Mouse (Mus musculus): Measurements from ENCODE around the gene Sfxn3. TPM values are rescaled to one million over a fixed set of nuclear protein-coding genes. Genes with fewer than 3 reads are reported as not detected.

Gene Sfxn3
- polyA plus RNA-seq, 1 experiment from 2014 or later: 76.8 TPM

DNA sequence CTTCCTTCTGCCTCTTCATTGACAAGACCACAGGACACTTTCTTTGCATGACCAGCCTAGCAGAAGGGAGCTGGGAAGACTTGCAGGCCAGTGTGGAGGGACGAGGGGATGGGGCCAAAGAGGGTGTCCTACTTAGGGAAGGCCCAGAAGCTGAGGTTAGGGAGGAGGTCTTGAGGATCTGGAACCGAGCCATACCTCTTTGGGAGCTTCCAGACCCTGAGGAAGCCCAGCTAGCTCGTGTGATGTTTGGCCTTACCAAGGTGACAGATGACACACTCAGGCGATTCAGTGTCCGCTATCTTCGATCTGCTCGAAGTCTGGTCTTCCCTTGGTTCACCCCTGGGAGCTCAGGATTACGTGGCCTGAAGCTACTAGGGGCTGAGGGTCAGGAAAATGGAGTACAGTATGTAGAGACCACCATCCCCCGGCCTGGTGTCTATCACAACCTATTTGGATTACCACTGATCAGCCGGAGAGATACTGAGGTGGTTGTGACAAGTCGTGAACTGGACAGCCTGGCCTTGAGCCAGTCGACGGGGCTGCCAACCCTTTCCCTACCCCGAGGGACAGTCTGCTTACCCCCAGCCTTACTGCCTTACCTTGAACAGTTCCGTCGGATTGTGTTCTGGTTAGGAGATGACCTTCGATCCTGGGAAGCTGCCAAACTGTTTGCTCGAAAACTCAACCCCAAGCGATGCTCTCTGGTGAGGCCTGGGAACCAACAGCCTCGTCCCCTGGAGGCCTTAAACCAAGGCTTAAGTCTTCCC, 39.7 kb upstream of the Sfxn3 start:
- H3K4me1 ChIP-seq (ENCODE audit: control insufficient read depth, insufficient read depth, low read depth, low read length): peaks cover 20% of the 10 kb centered on the region
- H3K27ac ChIP-seq (ENCODE audit: low read depth, low read length): no peak overlapping the region; the same call in 1 of the 2 replicates
- no peak for ATAC-seq
- WGBS: 94% methylated on average over 20 of the region's 20 CpGs
- H3K9me3 ChIP-seq (ENCODE audit: control insufficient read depth, low read length): no peaks in the 10 kb centered on the region
- no peak overlapping the region for H3K4me3 ChIP-seq (ENCODE audit: low read length)
- H3K27me3 ChIP-seq (replicated peaks; ENCODE audit: control insufficient read depth, insufficient read depth, low read length): no peaks in the 10 kb centered on the region
- H3K9ac ChIP-seq (ENCODE audit: low read depth, low read length): peak overlapping the region; percentile 86; the same call in 1 of the 2 replicates
- H3K4me2 ChIP-seq (ENCODE audit: low read length): peak overlapping the region; percentile 85
- peaks cover 20% of the 10 kb centered on the region for H3K36me3 ChIP-seq (ENCODE audit: control insufficient read depth, insufficient read depth, low read length)

DNA sequence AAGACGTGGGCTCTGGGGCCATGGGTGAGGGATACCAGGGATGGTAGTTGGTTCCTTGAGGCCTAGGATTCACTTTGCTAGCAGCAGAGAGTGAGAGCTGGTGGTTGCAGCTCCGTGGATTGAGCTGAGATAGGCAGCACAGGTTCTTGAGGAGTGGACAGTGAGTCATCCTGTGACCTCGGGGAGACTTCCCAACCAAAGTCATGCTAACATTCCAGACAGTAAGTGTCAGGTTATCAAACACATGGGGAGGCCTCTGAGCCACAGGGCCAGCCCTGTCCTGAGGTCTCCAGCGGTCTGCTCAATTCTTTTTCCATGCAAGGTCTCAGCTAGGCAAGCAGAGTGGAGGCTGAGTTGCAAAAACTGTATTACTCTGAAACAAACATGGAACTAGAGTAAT, 36.7 kb upstream of the Sfxn3 start:
- Histone ChIP-seq H3K9ac (ENCODE audit: low read depth, low read length) (no peak overlapping the region), H3K27ac (ENCODE audit: low read depth, low read length) (no peak overlapping the region), H3K4me3 (ENCODE audit: low read length) (no peak overlapping the region), H3K4me1 (ENCODE audit: control insufficient read depth, insufficient read depth, low read depth, low read length) (peaks cover 22% of the 10 kb centered on the region), H3K9me3 (ENCODE audit: control insufficient read depth, low read length) (no peaks in the 10 kb centered on the region), H3K36me3 (ENCODE audit: control insufficient read depth, insufficient read depth, low read length) (peaks cover 18% of the 10 kb centered on the region), H3K4me2 (ENCODE audit: low read length) (no peak overlapping the region), H3K27me3 (replicated peaks; ENCODE audit: control insufficient read depth, insufficient read depth, low read length) (no peaks in the 10 kb centered on the region)
- no peak for ATAC-seq
- 92% methylated on average over 4 of the region's 4 CpGs for WGBS

DNA sequence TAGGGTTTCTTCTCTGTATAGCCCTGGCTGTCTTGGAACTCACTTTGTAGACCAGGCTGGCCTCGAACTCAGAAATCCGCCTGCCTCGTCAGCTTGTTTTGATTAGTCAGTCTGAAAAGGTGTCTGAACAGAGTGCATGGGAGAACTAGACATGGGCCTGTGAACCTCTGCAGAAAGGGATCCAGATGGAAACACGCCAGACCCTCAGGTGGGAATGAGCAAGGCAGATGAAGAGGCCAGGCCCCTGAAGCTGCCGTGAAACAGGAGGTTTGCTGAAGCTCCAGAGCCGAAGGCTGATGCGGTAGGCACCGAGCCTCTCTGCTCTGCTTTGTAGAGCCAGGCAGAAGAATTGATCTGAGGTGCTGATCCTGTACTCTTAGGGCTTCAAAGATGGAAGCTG, 35.1 kb upstream of the Sfxn3 start:
- peaks cover 31% of the 10 kb centered on the region for H3K4me1 ChIP-seq (ENCODE audit: control insufficient read depth, insufficient read depth, low read depth, low read length)
- 85% methylated on average over 8 of the region's 8 CpGs for WGBS
- no peak overlapping the region for H3K4me3 ChIP-seq (ENCODE audit: low read length)
- no peak for ATAC-seq
- H3K36me3 ChIP-seq (ENCODE audit: control insufficient read depth, insufficient read depth, low read length): peaks cover 18% of the 10 kb centered on the region
- H3K4me2 ChIP-seq (ENCODE audit: low read length): no peak overlapping the region
- H3K9me3 ChIP-seq (ENCODE audit: control insufficient read depth, low read length): no peaks in the 10 kb centered on the region
- H3K27ac ChIP-seq (ENCODE audit: low read depth, low read length): peak overlapping the region; percentile 26; the same call in 1 of the 2 replicates
- no peak overlapping the region for H3K9ac ChIP-seq (ENCODE audit: low read depth, low read length)
- no peaks in the 10 kb centered on the region for H3K27me3 ChIP-seq (replicated peaks; ENCODE audit: control insufficient read depth, insufficient read depth, low read length)

DNA sequence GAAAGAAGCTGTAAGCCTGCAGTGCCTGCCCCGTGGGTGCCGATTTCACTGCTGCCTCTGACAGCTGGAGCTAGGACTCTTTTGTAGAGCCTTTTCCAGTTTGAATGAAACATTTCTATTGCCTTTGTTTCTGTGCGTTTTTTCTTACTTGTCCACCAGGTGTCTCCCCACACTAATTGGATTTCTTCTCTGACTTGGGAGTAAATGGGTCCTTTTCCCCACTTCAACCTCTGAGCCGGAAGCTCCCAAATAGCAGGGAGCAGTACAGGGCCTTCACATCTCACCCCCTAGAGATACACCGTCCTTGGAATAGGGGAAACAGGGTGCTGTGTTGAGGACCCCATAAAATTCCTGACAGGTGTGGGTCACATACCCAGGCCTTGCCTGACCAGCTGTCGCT, 34.7 kb upstream of the Sfxn3 start:
- ATAC-seq: no peak
- Histone ChIP-seq H3K27me3 (replicated peaks; ENCODE audit: control insufficient read depth, insufficient read depth, low read length) (no peaks in the 10 kb centered on the region), H3K4me1 (ENCODE audit: control insufficient read depth, insufficient read depth, low read depth, low read length) (peaks cover 30% of the 10 kb centered on the region), H3K4me3 (ENCODE audit: low read length) (no peak overlapping the region), H3K4me2 (ENCODE audit: low read length) (no peak overlapping the region), H3K36me3 (ENCODE audit: control insufficient read depth, insufficient read depth, low read length) (peaks cover 18% of the 10 kb centered on the region), H3K9ac (ENCODE audit: low read depth, low read length) (no peak overlapping the region), H3K27ac (ENCODE audit: low read depth, low read length) (peak overlapping the region; percentile 26; the same call in 1 of the 2 replicates), H3K9me3 (ENCODE audit: control insufficient read depth, low read length) (no peaks in the 10 kb centered on the region)
- WGBS: 42% methylated on average over 6 of the region's 6 CpGs

DNA sequence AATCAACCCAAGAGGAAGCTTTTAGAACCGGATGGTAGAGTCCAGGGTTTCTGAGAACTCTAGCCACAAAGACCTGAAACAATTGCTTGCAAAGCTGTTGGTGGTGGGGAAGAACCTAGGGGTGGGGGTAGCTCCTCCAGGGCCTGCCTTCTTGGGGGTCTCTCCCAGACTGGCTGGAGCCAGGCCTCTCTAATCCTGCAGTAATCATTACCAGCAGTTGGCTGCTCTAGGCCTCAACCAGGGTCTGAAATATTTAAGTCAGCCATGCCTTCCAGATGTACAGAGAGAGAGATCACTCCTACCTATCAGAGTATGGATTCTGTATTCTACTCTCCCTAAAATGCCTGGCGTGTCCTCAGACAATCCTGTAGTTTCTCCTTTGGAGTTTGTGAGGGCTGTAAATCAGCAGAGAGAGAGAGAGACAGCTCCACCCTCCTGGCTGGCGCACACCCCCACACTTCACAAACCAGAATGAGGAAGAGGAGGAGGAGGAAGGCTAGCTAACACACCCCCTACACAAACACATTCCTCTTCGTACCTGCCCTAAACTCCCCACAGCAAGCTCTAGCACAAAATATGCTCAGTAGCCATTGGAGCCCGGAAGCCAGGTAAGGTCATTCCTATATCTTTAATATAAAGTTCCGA, 33.6 kb upstream of the Sfxn3 start:
- Histone ChIP-seq H3K9ac (ENCODE audit: low read depth, low read length) (no peak overlapping the region), H3K4me2 (ENCODE audit: low read length) (no peak overlapping the region), H3K4me1 (ENCODE audit: control insufficient read depth, insufficient read depth, low read depth, low read length) (peaks cover 34% of the 10 kb centered on the region), H3K27me3 (replicated peaks; ENCODE audit: control insufficient read depth, insufficient read depth, low read length) (no peaks in the 10 kb centered on the region), H3K4me3 (ENCODE audit: low read length) (no peak overlapping the region), H3K27ac (ENCODE audit: low read depth, low read length) (no peak overlapping the region), H3K9me3 (ENCODE audit: control insufficient read depth, low read length) (no peaks in the 10 kb centered on the region), H3K36me3 (ENCODE audit: control insufficient read depth, insufficient read depth, low read length) (peaks cover 15% of the 10 kb centered on the region)
- ATAC-seq: no peak
- WGBS: 75% methylated on average over 6 of the region's 6 CpGs

DNA sequence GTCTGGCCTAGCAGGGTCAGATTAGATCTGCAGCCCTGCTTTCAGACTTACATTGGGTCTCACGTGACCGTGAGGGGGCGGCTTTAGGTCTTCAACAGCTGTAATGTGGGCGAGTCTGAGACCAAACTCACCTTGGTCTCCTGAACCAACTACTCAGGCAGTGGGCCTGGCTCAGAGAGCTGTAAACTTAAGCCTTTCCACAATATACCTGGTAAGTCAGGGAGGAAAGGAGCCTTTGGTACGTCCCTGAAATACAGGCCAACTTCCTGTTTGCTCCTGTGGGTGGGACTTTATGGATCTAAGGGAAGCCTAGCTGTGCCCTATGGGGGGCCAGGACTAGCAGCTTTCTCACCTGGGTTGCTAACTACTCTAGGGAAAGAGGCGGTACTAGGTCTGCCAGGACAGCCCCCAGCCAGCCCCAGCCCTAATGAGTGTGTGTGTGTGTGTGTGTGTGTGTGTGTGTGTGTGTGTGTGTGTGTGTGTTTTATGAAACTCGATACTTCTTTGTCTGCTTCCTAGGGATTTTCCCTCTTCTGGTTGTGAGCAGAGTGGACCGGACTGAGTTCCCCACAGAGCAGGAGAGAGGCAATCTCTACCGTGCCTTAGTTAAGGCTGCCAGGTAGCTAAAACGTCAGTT, 32.9 kb upstream of the Sfxn3 start, which contains the start of gene Lzts2:
Gene Lzts2 (plus strand): TSS at position 80 of the 637 bp plus-strand sequence.
- WGBS: 18% methylated on average over 10 of the region's 10 CpGs
- peaks cover 41% of the 10 kb centered on the region for H3K4me1 ChIP-seq (ENCODE audit: control insufficient read depth, insufficient read depth, low read depth, low read length)
- no peak within 1 kb of the TSS for H3K27ac ChIP-seq (ENCODE audit: low read depth, low read length)

DNA sequence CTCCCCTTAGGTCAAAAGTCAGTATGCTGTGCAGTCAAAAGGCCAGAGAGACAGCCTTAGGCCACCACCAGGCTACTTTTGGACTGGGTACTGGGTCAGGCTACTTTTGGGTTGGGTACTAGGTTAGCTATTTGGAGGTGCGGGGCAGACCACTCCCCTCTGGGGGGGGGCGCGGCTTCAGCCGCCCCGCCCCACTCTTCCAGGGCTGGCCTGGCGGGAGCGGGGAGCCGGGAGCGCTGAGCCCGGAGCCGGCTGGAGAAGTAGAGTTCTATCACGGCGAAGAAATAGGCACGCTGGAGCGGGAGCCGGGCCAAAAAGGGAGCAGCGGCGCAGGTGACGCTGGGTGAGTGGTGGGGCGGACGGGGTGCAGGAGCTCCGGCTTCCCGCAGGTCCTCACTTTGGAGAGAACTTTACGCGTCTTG, 32.3 kb upstream of the Sfxn3 start:
- ATAC-seq: no peak
- Histone ChIP-seq H3K9ac (ENCODE audit: low read depth, low read length) (peak overlapping the region; percentile 37), H3K27ac (ENCODE audit: low read depth, low read length) (no peak overlapping the region), H3K36me3 (ENCODE audit: control insufficient read depth, insufficient read depth, low read length) (peaks cover 15% of the 10 kb centered on the region), H3K4me2 (ENCODE audit: low read length) (peak overlapping the region; percentile 78), H3K4me3 (ENCODE audit: low read length) (peak overlapping the region; percentile 37), H3K4me1 (ENCODE audit: control insufficient read depth, insufficient read depth, low read depth, low read length) (peaks cover 41% of the 10 kb centered on the region), H3K9me3 (ENCODE audit: control insufficient read depth, low read length) (no peaks in the 10 kb centered on the region), H3K27me3 (replicated peaks; ENCODE audit: control insufficient read depth, insufficient read depth, low read length) (no peaks in the 10 kb centered on the region)
- WGBS: 2% methylated on average over 23 of the region's 25 CpGs

More for the DNA sequence above, 32.9 kb upstream of the Sfxn3 start, which contains the start of gene Lzts2:
- peak within 1 kb of the TSS; percentile 37 for H3K9ac ChIP-seq (ENCODE audit: low read depth, low read length)
- peaks cover 15% of the 10 kb centered on the region for H3K36me3 ChIP-seq (ENCODE audit: control insufficient read depth, insufficient read depth, low read length)
- H3K4me2 ChIP-seq (ENCODE audit: low read length): peak within 1 kb of the TSS; percentile 78
- H3K9me3 ChIP-seq (ENCODE audit: control insufficient read depth, low read length): no peaks in the 10 kb centered on the region
- H3K27me3 ChIP-seq (replicated peaks; ENCODE audit: control insufficient read depth, insufficient read depth, low read length): no peaks in the 10 kb centered on the region
- ATAC-seq: no peak
- peak within 1 kb of the TSS; percentile 37 for H3K4me3 ChIP-seq (ENCODE audit: low read length)

DNA sequence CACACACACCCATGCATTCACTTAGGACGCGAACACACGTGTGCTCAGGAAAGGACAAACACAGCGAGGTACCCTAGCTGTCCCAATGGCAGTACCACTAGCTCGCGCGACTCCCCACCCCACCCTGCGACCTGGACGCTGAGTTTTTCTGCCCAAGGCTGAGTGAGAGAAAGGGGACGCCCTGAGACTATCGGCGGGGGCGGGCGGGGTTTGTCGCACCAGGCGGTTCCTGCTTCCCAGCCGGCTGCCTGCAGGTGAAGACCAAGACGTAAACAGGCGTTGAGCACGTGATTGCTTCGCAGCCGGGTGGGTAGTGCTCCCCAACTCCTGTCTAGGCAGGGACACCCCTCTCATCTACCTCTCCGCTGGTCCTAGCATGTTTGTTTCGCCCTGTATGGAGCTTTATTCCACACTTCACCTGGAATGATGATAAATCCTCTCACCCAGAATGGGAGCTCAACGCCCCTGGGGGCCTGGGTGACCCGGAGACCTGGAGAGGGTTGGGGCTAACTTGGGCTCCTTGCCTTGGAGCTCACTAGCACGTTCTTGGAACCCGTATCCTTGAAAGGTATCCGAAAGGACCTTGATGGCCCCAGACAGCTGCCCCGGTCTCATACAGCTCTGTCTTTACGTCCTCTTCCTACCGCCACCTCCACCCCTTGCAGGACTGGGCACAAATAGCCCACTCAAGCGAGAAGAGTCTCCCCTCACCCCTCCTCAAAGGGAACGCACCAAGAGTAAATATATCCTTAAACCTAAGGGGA, 31.6 kb upstream of the Sfxn3 start:
- ATAC-seq: peak; percentile 10
- H3K36me3 ChIP-seq (ENCODE audit: control insufficient read depth, insufficient read depth, low read length): peaks cover 10% of the 10 kb centered on the region
- H3K9ac ChIP-seq (ENCODE audit: low read depth, low read length): peak overlapping the region; percentile 37
- H3K4me1 ChIP-seq (ENCODE audit: control insufficient read depth, insufficient read depth, low read depth, low read length): peaks cover 47% of the 10 kb centered on the region
- H3K4me3 ChIP-seq (ENCODE audit: low read length): peak overlapping the region; percentile 37
- no peaks in the 10 kb centered on the region for H3K27me3 ChIP-seq (replicated peaks; ENCODE audit: control insufficient read depth, insufficient read depth, low read length)
- under 1% methylated on average over 31 of the region's 34 CpGs for WGBS
- H3K4me2 ChIP-seq (ENCODE audit: low read length): peak overlapping the region; percentile 78
- H3K9me3 ChIP-seq (ENCODE audit: control insufficient read depth, low read length): no peaks in the 10 kb centered on the region
- H3K27ac ChIP-seq (ENCODE audit: low read depth, low read length): peak overlapping the region; percentile 96

Measured in hindbrain, embryonic 16.5 days (tissue).